Mouse (Mus musculus): Measurements from ENCODE around the gene Olfr1406.
"Not testable (repeated sequence)": the region's sequence is repeated elsewhere in the genome, so short reads cannot be mapped to it uniquely, and the experiment has no call there.

Gene Olfr1406

GRCm38 (mm10) chr1:173190540-173190939 lies at the start of gene Olfr1406:
TSS of gene Olfr1406 (minus strand) at chr1:173190640.
- no peak for DNase-seq (ENCODE audit: low spot score in 2 of 2)

GRCm38 (mm10) chr1:173237004-173237403 lies 46.6 kb upstream of the Olfr1406 start:
- not testable (repeated sequence) for DNase-seq (ENCODE audit: low spot score in 2 of 2)

DNA sequence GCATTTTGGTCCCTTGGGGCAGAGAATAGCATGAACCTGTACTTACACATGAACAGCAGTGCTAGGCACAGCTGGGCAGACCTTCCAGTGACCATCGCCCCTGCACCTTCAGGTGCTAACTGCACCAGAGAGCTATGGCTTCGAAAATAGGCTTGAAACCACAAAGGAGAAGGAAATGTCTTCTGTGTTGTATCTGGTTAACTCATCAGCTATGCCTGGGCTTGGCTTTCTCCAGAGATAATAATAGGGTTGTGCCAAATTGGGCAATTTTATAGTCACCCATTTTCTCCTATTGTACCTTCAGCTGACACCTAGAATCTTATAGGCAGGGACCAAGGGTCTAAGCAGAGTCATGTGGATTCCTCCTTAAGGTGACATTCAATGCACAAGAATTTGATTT lies 36.6 kb upstream of the Olfr1406 start, which contains the start of gene Fcer1a:
TSS of gene Fcer1a (minus strand) at position 134 of the 400 bp plus-strand sequence.
- DNase-seq (ENCODE audit: low spot score in 2 of 2) = no peak

DNA sequence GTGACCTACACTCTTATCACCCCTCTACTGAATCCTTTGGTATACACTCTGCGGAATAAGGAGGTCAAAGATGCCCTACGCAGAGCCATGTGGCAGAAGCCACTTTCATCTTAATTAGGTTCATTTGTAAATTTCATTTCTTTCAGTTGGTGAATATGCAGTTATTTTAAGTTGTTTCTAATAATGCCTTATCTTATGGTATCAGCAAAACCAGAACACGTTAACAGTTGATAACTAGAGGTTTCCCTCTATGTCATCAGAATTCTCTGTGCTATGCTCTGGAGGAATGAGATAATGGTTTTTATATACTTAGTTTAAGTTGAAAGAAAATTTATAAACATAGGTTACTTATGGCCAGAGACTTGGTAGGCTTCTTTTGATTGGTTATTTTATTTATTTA lies 26.0 kb upstream of the Olfr1406 start:
- no peak for DNase-seq (ENCODE audit: low spot score in 2 of 2)

DNA sequence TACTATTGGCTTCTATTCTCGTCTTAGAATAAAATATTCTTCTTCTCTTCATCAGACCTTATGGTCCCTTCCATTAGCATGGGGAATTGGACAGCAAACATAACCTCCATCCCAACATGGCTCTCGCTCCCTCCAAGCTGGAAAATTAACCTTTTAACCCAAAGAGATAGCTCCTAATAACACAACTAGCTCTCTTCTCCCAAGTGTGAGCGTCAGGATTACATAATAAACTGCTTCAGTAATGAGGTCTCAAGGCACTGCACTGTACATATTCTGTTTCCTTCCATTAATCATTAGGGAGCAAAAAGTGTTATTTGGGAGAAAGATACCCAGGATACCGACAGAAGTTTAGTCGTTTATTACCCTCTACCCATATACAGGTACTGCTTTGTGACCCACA lies 21.7 kb upstream of the Olfr1406 start, which contains the start of gene Olfr1404:
TSS of gene Olfr1404 (plus strand) at position 301 of the 400 bp plus-strand sequence.
- DNase-seq (ENCODE audit: low spot score in 2 of 2) = no peak

- DNase-seq (ENCODE audit: low spot score in 2 of 2) = no peak
Observed at GRCm38 (mm10) chr1:173197508-173197907, 7.1 kb upstream of the Olfr1406 start, which contains the start of gene Olfr218. TSS of gene Olfr218 (plus strand) at chr1:173197808.

DNA sequence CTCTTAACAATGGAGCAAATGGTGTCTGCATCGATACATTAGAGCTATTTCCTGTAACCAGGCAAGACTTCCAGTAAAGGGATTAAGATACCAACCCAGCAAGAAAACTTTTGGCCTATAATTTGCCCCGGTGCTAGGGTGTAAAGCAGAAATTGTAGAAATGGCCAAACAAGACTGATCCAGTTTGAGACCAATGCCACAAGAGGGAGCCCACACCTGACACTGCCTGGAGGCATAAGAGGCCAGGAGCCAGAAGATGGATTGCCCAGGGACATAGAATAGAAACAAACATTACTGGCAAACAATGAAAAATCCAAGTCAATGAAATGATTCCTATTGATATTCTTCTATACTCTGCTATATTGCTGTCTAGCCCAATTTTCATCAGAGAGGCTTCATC lies 5.9 kb upstream of the Olfr1406 start:
- no peak for DNase-seq (ENCODE audit: low spot score in 2 of 2)

DNA sequence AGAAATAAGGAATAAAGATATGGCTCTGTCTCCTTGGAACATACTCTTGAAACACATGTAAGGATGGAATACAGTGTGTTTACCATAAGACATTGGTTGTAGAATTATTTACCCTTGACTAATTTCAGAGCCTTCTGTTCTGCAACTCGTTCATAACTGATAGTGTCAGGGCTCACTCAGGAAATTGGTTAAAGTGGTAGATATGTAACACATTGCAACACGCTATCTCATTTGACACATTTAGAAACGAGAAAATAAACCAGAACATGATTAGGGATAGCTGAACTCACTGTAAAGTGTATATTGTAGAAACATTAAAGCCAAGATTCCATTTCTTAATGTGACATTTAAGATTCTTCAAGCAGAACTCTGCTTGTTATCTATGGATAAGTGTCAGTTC lies 1.6 kb upstream of the Olfr1406 start:
- DNase-seq (ENCODE audit: low spot score in 2 of 2) = no peak

DNA sequence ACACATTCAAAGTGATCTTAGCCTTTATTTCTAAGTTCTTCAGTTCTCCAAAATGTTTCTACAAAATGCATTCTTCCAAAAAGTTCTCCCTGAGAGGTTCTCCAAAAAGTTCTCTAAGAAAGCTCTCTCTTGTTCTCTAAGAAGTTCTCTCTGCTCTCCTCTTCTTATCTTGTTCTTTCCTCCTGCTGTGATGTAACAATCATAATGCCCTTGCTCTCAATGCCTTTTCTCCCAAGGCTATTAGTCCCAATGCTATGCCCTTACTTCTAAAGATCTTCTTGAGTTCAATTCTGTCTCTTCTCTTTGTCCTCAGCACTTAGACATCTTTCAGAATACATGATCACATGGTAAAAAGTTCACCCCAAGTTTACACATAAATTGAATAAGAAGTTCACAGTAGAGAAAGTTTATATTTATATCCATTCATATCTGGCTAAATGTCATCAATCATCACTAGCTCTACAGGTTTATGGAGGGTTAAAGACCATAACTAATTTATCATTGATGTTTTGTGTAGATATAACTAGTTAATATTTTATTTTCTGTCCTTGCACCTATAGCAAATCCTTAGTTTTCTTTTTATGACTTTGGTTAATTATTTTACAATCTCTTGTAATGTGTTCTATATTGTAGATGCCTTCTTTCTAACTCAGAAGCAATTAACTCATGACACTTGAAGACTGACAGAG lies 16.1 kb downstream of the Olfr1406 start:
- DNase-seq (ENCODE audit: low spot score in 2 of 2) = no peak

- DNase-seq (ENCODE audit: low spot score in 2 of 2) = no peak
Observed at GRCm38 (mm10) chr1:173137274-173137673, 53.2 kb downstream of the Olfr1406 start, which contains the start of gene Olfr1408. TSS of gene Olfr1408 (minus strand) at chr1:173137374.
